Mouse (Mus musculus): Measurements from ENCODE around the gene Nrp2.

The Nrp2 gene

GRCm38 (mm10) chr1:62786255-62786654, 83.2 kb downstream of the Nrp2 start:
- DNase-seq, result peak; percentile 85 to 86

GRCm38 (mm10) chr1:62787546-62787945, 84.5 kb downstream of the Nrp2 start:
- no peak for DNase-seq

GRCm38 (mm10) chr1:62794223-62794895, 91.3 kb downstream of the Nrp2 start:
- peak; percentile 61 to 75 for DNase-seq

- DNase-seq, result no peak
These were observed 91.8 kb downstream of the Nrp2 start for GRCm38 (mm10) chr1:62794896-62795255.

- peak; percentile 82 to 89 for DNase-seq
These were observed 92.4 kb downstream of the Nrp2 start for GRCm38 (mm10) chr1:62795307-62796037.

GRCm38 (mm10) chr1:62796038-62796647, 93.1 kb downstream of the Nrp2 start:
- DNase-seq, result peak; percentile 67 to 71

GRCm38 (mm10) chr1:62799427-62799826, 96.3 kb downstream of the Nrp2 start:
- no peak for DNase-seq

- DNase-seq, result no peak
These were observed 97.3 kb downstream of the Nrp2 start for GRCm38 (mm10) chr1:62800351-62800750.

GRCm38 (mm10) chr1:62801429-62801828, 98.3 kb downstream of the Nrp2 start:
- no peak for DNase-seq

GRCm38 (mm10) chr1:62801842-62802241, 98.8 kb downstream of the Nrp2 start:
- DNase-seq, result peak in 1 of 2 experiments; percentile 62

GRCm38 (mm10) chr1:62803544-62803943, 100.5 kb downstream of the Nrp2 start:
- no peak for DNase-seq

- no peak for DNase-seq
These were observed 102.9 kb downstream of the Nrp2 start for GRCm38 (mm10) chr1:62806014-62806413.

- no peak for DNase-seq
These were observed 105.3 kb downstream of the Nrp2 start for GRCm38 (mm10) chr1:62808395-62808794.

- no peak for DNase-seq
These were observed 106.6 kb downstream of the Nrp2 start for GRCm38 (mm10) chr1:62809601-62810228.

- no peak for DNase-seq
These were observed 108.1 kb downstream of the Nrp2 start for GRCm38 (mm10) chr1:62811141-62811540.

- no peak for DNase-seq
These were observed 109.9 kb downstream of the Nrp2 start for GRCm38 (mm10) chr1:62812701-62813684.

GRCm38 (mm10) chr1:62813938-62814337, 110.9 kb downstream of the Nrp2 start:
- no peak for DNase-seq

GRCm38 (mm10) chr1:62817566-62817965, 114.5 kb downstream of the Nrp2 start:
- no peak for DNase-seq

- peak; percentile 59 to 63 for DNase-seq
These were observed 117.1 kb downstream of the Nrp2 start for GRCm38 (mm10) chr1:62820170-62820569.

- peak; percentile 57 to 68 for DNase-seq
These were observed 118.7 kb downstream of the Nrp2 start for GRCm38 (mm10) chr1:62821509-62822398.

- no peak for DNase-seq
These were observed 120.6 kb downstream of the Nrp2 start for GRCm38 (mm10) chr1:62823549-62824195.
